Mouse (Mus musculus): ENCODE data around the gene Hnf1b.

The Hnf1b gene

DNA sequence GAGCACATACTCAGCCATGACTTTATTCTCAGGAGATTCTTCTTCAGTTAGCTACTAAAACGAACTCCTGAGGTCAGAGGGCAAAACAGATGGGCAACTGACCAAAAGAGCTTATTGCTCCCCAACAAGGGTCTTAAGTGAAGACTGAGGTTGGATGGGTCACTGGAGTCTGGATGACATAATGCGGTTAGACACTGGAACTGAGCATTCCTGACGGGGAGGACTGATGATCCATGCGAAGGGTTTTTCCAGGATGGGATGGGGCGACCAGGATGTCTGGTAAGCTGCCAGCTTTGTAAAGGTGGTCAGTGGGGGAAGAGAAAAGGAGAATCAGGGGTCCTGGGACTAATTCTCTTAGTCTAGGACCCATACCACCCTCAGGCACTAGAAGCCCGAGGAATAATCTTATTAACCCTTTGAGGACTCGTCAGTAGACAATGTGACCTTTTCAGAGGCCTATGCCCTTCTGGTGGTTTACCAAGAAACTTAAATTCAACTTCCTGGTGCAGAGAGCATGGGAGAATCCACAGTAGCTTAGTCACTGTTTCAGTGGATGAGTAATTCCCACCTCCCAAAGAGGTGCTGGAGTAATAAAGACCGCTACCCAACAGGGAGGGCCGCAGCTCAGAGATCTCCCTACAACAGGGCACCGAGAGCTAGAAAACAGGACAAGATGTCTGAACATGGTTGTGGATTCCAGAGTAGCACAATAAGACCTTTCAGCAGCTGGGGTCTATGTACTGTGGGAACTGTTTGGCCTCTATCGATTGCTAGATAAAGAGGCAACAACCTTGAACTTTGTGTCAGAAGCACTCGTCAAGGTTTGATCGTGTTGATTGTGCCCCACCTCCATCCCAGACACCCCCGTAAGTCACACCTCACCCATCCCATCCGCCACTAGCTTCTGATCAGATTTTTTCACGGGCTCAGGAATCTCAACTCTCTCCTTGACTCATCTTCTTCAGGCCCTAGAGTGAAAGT lies 46.9 kb downstream of the Hnf1b start:
- no peak for DNase-seq (ENCODE audit: low read depth, low spot score)

GRCm38 (mm10) chr11:83897569-83897968 lies 47.7 kb downstream of the Hnf1b start:
- DNase-seq (ENCODE audit: low read depth, low spot score): no peak

- DNase-seq (ENCODE audit: low read depth, low spot score): no peak
Measured at GRCm38 (mm10) chr11:83902812-83903211, 52.9 kb downstream of the Hnf1b start.

DNA sequence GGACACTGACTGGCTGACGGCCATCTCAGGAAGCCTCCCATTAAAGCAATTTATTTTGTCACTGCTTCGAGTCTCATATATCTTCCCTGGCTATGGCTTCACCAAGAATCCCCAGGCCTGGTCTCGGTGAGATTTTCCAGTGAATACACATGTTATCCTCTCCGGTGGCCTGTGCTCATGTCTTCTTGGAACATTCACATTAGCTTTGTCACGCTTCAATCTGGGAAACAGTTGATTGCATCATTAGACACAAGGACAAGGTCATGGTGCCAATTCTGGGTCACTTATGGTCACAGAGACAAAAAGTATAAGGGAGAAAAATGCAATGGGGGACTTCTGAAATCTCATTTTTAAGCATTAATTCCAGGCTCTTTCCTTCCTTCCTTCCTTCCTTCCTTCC lies 55.9 kb downstream of the Hnf1b start:
- no peak for DNase-seq (ENCODE audit: low read depth, low spot score)

- DNase-seq (ENCODE audit: low read depth, low spot score): no peak
Measured at GRCm38 (mm10) chr11:83908376-83908775, 58.5 kb downstream of the Hnf1b start.

DNA sequence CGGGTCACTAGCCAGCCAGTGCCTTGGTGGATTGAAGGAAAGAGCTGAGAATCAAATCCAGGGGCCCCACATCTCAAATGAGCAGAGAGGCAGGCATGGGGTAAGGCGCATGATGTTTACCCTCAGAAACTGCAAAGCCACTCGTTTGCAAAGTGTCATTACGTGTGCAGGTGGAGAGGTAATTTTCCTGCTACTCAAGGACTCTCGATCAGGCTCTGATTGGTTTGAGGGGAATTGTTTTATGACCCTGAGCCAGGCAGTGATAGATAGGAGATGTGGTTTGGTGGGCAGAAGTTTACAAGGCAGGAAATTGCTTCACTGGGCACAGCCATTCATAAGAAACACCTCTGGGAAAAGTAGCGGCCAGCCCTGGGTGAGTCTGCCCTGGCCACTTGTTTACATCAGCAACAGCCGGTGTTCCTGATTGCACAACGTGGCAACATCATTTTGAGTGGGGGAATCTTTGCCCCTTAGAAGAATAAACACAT lies 64.0 kb downstream of the Hnf1b start:
- no peak for DNase-seq (ENCODE audit: low read depth, low spot score)

DNA sequence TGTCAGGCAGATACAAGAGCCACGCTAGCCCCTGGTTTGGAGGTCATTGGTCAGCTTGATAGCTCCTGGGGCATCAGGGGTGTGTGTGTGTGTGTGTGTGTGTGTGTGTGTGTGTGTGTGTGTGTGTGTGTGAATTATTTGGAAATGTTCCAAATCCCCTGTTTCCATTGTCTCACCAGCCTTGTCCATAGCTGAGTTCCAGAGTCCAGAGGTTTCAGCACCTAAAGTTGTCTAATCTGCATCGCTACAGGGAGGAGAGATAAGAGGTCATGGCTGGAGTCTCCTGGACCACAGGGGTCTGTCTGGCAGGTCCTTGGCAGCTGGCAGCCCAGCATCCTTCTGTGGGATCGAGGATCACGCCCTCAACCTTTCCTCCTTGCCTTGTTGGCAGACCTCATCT lies 64.6 kb downstream of the Hnf1b start:
- DNase-seq (ENCODE audit: low read depth, low spot score): no peak

GRCm38 (mm10) chr11:83922600-83922999 lies 72.7 kb downstream of the Hnf1b start:
- no peak for DNase-seq (ENCODE audit: low read depth, low spot score)

DNA sequence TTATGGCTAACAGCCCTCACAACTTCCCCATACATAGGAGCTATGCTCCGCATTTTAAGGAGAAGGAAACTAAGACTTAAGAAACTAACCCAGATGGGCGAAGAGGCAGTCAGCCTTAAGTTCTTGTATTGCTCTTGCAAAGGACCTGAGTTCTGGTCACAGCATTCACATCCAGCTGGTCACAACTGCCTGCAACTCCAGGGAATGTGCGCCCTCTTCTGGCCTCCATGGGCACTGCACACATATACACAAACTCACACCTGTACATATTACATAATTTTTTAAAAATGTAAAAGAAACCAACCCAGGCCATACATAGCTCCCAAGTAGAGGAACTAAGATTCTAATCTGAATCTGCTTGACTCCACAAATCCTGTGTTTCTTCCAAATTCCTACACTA lies 77.2 kb downstream of the Hnf1b start:
- DNase-seq (ENCODE audit: low read depth, low spot score): no peak

- no peak for DNase-seq (ENCODE audit: low read depth, low spot score)
Measured at GRCm38 (mm10) chr11:83932506-83933106, 82.7 kb downstream of the Hnf1b start.

- no peak for DNase-seq (ENCODE audit: low read depth, low spot score)
Measured at GRCm38 (mm10) chr11:83933376-83933775, 83.5 kb downstream of the Hnf1b start.

GRCm38 (mm10) chr11:83935986-83936665 lies 86.3 kb downstream of the Hnf1b start:
- peak; percentile 36 for DNase-seq (ENCODE audit: low read depth, low spot score)

- DNase-seq (ENCODE audit: low read depth, low spot score): no peak
Measured at GRCm38 (mm10) chr11:83938556-83938955, 88.7 kb downstream of the Hnf1b start.

- DNase-seq (ENCODE audit: low read depth, low spot score): peak; percentile 76
Measured at GRCm38 (mm10) chr11:83941950-83942840, 92.3 kb downstream of the Hnf1b start, which contains the start of gene Ddx52. Ddx52 (plus strand) TSS chr11:83942062.

All from retina, adult 2 months (tissue).